Mouse (Mus musculus): ENCODE results near the gene Ttc7b.

Ttc7b gene

DNA sequence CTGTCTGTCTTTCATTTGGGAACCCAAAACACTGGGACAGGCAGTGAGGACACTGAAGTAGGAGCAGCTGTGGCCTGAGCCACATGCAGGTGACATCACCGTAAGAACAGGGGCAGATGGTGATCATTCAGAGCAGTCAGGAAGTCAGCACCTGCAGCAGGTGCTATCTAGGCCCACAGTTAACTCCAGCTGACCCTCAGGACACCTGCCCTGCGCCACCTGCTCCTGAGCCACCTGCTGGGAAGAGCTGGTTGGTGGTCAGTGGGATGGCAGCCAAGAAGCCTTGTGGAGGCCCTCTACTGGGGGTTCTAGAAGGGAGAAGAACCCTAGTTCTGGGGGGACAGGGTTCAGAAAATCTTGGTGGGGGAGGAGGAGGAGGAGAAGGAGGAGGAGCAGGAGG is 216.3 kb downstream of the Ttc7b start:
- DNase-seq (ENCODE audit: low spot score) = no peak

- no peak for DNase-seq (ENCODE audit: low spot score)
Observed at GRCm38 (mm10) chr12:100303141-100303540, 217.5 kb downstream of the Ttc7b start.

- no peak for DNase-seq (ENCODE audit: low spot score)
Observed at GRCm38 (mm10) chr12:100300446-100300845, 220.2 kb downstream of the Ttc7b start.

GRCm38 (mm10) chr12:100299322-100299726 is 221.3 kb downstream of the Ttc7b start:
- no peak for DNase-seq (ENCODE audit: low spot score)

DNA sequence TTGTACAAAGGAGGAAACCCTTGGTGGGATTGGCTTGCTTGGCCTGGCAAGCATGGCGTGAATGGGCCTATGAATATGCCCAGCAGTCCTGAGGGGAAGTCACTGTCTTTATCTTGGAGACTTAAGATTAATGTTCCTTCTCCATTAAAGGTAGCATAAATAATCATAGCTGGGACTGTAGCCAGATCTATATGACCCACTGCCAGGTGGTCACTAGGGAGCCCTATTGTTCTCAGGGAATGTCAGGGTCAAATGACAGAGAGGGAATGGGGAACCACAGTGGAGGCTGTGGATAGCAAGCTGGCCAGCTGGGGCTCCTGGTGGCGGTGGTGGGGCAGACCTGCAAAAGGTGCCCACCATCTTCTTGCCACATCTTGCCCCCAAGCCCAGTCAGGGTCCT is 221.8 kb downstream of the Ttc7b start:
- no peak for DNase-seq (ENCODE audit: low spot score)

GRCm38 (mm10) chr12:100297961-100298360 is 222.7 kb downstream of the Ttc7b start:
- DNase-seq (ENCODE audit: low spot score) = no peak

DNA sequence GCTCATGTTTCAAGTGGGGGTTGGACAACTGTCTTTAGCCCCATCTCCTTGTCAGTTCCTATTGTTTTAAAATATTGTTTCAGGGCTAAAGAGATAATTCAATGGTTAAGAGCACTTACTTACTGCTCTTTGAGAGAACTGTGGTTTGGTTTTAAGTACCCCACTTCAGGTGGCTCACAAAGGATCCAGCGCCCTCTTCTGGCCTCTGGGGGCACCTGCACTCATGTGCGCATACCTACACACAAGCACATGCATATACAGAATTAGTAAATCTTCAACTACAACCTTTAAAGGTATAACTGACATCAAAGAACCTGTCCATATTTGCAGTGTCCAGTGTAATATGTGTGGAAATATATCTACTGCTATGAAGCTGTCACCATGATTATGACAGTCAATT is 226.2 kb downstream of the Ttc7b start:
- no peak for DNase-seq (ENCODE audit: low spot score)

- DNase-seq (ENCODE audit: low spot score) = peak; percentile 28
Observed at GRCm38 (mm10) chr12:100293956-100294355, 226.7 kb downstream of the Ttc7b start.

DNA sequence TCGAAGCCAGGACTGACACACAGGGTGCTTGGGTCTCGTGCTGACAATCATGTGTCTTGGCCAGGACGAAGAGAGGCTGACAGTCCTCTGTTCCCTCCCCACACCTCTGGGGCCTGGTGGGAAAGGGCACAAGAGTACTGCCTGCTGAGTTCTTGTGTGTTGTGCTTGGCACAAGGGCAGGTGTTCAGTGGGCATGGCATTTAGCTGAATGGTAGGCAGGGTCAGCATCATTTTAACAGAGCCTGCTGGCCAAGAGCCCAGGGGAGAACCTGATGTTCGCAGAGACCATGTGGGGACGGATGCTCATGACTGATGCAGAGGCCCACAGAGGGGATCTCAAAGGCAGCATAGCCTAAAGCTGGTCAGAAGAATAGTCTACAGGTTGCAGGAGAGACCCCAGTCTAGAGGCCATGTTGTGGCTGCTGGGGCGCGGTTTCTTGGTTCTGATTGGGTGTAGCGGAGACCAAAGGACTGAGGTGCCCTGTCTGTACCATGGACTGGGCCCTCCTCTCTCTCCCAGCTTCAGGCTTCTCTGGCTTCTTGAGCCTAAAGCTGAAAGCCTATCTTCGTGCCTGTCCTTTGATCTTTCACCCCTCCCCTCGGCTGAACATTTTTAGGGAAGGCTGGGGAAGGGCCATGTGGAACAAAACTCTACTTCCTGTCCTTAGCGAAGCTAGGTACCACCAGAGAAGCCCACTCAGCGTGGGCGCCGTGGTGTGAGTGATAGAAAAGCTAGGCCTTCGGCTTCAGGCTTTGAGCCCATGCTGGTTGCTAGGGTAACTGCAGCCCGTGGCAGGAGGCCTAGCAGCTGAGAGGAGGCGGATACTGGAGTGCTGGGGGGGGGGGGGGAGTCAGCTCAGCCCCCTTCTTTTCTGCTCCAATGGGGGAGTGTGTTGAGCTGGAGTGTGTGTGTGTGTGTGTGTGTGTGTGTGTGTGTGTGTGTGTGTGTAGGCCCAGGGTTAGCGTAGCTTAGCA is 229.6 kb downstream of the Ttc7b start:
- no peak for DNase-seq (ENCODE audit: low spot score)

DNA sequence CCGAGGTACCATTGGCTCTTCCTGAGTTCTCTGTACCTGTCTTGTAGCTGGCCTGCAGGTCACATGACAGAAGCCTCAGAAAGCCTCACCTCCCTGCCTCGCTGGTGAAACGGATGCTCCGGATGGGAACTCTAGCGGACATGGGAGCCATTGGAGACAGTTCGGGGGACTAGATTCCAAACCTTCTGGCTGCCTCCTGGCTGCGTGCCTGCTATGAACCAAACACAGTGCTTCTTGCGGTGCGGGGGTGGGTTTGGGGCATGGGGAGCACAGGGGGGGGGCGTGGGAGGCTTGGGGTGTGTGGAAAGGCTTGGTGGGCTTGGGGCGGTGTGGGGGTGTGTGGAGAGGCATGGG is 230.5 kb downstream of the Ttc7b start:
- DNase-seq (ENCODE audit: low spot score) = no peak

DNA sequence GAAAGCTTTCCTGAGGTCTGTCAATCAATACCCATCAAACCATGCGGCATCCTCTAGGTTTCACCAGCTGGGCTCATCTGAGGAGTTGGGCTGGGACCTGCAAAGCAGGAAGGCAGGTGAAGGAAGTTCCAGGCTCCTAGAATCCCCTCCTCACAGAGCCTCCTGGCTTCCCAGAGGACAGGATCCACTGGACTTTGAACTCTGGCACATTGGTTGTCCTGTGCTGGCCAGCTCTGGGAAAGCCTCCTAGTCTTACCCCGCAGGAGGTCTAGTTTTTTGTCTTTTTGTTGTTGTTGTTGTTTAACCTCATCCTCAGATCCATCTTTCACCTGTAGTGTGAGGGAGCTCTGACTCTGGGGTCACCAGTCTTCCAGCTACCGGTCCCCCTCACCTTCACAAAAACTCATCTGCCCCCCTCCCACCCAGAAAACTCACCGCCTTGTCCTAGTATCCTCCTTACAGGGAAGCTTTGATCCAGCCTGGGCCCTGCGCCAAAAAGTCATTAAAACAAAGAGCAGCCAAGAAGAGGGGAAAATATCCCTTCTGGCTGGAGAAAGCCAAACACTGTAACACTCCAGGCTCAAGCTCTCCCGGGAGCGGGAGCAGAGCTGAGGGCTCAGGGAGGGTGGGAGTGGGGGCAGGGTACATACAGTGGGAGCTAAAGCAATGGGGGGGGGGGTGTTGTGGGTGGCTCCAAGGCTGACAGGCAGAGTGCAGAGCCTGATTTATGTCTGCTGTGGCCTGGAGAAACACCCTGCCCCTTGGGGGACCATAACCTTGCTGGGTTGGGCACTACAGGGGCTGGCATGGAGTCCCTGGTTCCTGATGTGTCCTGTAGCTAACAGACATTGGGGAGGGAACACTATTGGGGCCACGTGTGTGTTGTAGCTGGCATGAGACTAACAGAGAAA is 231.1 kb downstream of the Ttc7b start:
- peak; percentile 66 for DNase-seq (ENCODE audit: low spot score)

DNA sequence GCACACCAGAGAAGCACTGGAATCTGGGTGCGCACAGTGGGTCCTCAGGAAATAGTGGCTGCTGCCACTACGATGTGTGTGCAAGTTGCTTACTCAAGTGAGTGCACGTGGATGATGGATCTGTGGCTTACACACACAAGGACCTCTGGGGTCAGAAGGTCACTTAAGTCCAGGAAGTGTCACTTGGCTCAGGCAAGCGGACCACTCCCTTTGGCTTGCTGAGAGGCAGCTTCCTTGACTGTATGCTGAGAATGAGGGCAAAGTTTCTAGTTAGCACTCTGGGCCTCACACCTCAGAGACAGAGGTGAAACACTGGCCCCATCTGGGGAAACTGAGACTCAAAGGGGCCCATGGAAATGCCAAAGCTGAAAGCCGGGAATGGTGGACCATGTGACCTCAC is 232.6 kb downstream of the Ttc7b start:
- no peak for DNase-seq (ENCODE audit: low spot score)

DNA sequence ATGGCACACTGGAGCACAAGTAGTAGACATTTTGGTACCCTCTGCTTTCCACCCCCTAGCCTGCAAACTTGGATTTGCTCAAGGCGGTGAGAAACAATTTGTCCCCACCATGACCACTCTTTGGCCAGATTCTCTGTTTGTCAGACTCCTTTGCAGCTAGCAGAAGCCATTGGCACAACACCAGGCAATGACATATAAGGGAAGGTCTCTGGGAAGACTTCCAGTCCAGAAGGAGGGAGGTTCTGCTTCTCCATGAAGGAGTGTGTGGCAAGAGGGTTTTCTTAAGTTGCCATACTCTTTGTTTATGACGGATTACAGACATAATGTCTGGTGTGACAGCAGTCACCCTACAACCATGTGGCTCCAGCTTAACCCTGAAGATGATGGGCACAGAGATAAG is 233.1 kb downstream of the Ttc7b start:
- DNase-seq (ENCODE audit: low spot score) = peak; percentile 74

DNA sequence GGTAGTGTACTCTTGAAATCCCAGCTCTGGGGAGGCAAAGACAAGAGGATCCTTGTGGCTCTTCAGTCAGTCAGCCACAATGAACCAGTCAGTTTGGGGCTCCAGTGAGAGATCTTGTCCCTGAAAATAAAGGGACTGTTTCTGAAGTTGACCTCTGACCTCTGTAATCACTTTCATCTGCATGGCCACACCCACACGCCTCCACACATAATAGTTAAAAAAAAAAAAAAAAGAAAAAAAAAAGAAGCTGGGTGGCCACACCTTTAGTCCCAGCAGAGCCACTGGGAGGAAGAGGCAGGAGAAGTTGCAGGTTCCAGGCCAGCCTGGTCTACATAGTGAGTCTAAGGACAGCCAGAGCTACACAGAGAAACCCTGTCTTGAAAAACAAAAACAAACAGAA is 237.3 kb downstream of the Ttc7b start:
- no peak for DNase-seq (ENCODE audit: low spot score)

- DNase-seq (ENCODE audit: low spot score) = no peak
Observed at GRCm38 (mm10) chr12:100282025-100282885, 238.4 kb downstream of the Ttc7b start.

DNA sequence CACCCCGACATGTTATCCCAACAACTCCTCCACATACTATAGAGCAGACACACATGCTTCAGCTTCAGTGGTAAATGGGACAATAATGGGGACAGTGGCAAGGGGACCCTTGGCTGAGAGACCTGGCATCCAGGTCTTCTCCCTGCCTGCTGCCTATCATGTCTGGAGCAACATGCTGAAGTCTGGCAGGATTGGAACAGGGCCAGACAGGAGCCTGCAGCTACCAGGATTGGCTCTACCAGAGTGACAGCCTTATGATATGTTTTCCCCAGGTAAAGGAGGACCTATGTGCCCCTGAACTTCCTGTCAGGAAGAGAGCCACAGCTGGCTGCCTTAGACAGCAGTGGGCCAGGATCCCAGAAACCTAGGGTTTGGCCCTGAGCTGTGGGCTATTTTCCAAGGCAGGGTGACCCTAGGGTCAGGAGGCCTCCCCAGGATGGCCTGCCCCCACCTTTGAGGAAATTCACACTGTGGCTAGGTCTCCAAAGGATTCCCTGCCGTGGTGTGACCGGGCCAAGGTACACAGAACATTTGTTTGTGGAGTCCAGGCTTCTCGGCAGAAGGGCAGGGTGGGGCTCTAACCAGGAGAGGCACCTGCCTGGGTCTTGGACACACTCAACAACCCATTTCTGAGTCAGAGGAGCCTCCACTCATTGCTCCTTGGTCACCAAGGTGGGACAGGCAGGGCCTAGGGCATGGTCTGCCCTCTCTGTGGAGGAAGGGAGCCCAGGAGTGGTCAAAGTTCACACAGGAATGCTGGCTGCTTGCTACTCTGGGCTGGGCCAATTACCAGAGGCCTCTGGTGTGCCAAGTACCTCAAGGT is 239.4 kb downstream of the Ttc7b start:
- peak; percentile 32 for DNase-seq (ENCODE audit: low spot score)

DNA sequence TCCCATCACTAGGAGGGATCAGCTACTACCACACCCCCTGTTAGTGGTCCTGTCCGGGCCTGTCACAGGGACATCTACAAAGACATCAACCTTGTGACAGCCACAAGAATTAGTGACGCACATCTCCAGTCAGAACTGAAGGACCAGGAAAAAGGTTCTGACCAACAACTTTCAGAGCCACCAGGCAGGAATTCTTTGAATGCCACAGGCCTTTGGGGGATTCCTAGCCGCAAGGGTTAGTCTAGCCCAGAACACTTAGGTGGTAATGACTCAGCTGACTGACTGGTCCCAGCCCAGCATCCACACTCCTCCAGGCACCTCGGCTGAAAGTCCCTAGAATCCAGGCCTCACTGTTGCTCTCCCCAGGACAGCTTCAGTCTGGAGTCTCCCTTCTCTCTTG is 240.7 kb downstream of the Ttc7b start:
- DNase-seq (ENCODE audit: low spot score) = no peak

DNA sequence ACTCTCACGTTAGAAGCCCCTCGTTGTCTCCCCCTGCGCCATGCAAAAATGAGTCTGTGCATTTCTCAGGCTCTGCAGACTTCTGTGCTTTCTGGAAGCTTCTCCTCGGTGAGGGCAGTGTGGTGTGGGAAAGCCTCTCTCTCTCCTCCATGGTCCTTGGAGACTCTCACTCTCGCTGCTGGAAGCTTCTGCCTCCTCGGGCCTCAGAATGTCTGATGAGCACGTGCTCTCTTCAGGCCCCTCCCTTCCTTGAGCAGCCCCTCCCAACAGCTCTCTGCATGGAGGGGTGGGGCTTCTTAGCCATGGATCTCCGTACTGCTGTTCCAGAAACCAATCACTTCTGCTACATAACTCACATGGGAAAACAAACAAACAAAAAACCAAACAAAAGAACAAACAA is 242.3 kb downstream of the Ttc7b start:
- no peak for DNase-seq (ENCODE audit: low spot score)

GRCm38 (mm10) chr12:100277534-100277905 is 243.1 kb downstream of the Ttc7b start:
- DNase-seq (ENCODE audit: low spot score) = no peak

DNA sequence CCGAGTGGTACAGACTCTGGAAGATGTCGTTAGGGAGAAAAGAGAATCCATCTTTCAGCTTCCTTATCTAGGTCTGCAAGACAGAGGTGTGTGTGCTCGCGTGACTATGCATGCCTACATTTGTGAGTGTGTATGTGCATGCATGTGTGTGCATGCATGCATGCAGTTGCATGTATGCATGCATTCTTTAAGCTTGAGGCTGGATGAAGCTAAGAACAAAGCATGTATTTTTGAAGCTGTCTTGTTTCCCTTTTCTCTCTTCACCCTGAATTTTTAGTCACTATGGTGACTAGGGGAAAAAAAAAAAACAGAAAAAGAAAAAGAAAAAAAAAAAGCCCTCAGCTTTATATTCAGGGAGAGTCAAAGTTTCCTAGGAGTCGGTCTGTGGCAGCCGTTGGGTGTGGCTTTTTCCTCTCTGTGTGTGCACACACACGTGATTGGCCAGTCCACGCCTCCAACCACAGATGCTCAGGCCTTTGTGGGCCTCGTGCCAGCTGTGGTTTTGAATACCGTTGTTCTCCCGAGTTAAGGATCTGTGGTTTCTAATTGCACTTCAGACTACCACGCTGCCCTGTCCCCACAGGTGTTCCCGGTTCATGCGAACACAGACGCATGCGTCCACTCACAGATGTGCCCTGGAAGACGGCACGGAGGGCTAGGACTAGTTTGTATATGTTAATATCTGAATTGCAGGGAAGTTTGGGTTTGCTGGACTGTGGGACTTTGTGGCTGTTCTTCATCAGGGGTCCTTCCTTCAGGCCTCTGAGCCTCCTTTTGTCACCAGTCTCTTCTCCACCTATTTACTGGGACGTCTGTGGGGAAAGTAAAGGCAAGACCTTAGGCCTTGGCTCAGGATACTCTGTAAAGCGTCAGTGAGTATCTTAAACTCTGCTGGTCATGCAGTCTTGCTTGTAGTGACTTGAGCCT is 243.8 kb downstream of the Ttc7b start:
- DNase-seq (ENCODE audit: low spot score) = peak; percentile 76

All from adipocyte (in vitro differentiated cells).